Mouse (Mus musculus) cerebellum, postnatal 36 days (tissue): ENCODE data around the gene Tenm4.

Experiments used
- DNase-seq, 2 experiments: peaks; one replicate each; pipeline ENCODE4 v3.0.0; 2021 to 2022; ENCODE audit warnings: mixed read lengths in 2 of 2

Tenm4 gene

GRCm38 (mm10) chr7:96819538-96819937, 648.5 kb downstream of the Tenm4 start:
- no peak for DNase-seq

DNA sequence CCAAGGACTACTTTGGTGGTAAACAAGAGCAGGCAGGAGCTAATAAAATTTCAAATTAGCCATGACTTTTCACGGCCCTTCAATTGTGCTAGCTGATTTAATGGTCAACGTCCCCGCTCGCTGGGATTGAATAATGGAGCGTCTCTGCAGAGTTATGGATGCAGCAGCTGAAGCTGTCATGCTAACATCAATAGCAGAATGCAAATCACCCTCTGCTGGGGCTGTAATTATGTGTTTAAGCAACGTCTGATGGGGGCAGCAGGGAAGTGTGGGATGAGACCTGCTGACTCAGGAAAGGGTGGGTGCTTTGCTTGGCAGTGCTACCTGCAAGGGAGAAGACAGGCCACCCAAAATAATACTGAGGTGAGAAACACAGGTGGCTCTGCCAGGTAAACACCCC, 649.3 kb downstream of the Tenm4 start:
- no peak for DNase-seq

GRCm38 (mm10) chr7:96826101-96826500, 655.1 kb downstream of the Tenm4 start:
- DNase-seq: peak in 1 of 2 experiments; percentile 4

DNA sequence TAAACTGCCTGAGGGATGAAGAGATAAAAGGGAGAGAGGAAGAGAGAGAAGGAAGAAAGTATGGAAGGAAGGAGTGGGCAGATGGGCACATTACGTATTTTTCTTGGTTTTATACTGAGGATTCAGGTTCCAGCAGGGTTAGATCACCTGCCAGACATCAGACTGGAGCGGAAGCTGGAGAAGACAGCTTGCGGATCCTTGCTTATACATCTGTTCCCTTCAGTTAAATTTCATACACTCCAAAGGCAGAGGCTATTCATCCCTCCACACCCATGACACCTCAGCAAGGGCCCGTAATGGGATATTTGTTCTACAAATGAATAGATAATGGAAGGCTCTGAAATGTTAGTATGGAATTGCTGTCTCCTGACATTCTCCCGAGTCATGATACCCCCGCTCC, 655.6 kb downstream of the Tenm4 start:
- DNase-seq: no peak

GRCm38 (mm10) chr7:96832551-96832950, 661.5 kb downstream of the Tenm4 start:
- peak in 1 of 2 experiments; percentile 7 for DNase-seq

DNA sequence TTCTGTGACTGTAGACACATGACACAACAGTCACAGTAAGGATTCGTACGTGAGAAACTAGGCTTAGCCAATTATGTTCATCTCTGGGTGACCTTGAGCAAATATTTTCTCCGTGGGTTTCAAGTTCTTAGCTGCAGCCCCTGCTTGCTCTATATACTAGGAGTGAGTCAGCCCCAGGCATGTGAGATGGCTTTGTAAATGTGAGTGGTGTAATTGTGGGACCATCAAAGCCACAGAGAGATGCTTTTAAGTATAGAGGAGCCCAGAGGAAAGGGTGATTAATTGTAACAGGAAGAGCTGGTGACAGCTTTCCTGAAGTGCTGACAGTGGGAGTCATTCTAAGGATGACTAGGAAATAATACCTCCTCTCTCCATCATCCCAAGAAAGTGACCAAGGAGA, 662.0 kb downstream of the Tenm4 start:
- no peak for DNase-seq

- peak in 1 of 2 experiments; percentile 12 for DNase-seq
Observed at GRCm38 (mm10) chr7:96834681-96835289, 663.7 kb downstream of the Tenm4 start.

GRCm38 (mm10) chr7:96835313-96835712, 664.3 kb downstream of the Tenm4 start:
- DNase-seq: no peak

GRCm38 (mm10) chr7:96838271-96838841, 667.3 kb downstream of the Tenm4 start:
- DNase-seq: no peak

- DNase-seq: no peak
Observed at GRCm38 (mm10) chr7:96838926-96839325, 667.9 kb downstream of the Tenm4 start.

DNA sequence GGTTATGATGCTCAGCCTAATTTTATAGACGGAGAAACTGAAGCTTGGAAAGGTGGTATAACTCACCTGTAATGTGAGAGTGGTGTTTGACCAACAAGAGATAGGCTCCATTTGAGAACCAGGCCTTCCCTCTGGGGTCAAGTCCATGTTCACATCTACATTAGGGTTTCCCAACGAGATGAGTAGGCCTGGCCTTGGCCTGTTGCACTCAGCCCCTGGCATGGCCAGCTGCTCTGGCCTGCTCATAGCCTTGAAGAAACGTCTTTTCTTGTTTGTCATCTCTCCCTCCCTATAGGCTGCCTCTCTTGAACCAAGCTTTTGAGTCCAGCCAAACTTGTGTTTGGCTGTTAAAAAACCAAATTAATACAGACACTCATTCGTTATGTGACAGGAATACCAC, 668.5 kb downstream of the Tenm4 start:
- no peak for DNase-seq

- DNase-seq: no peak
Observed at GRCm38 (mm10) chr7:96842477-96843255, 671.6 kb downstream of the Tenm4 start.

DNA sequence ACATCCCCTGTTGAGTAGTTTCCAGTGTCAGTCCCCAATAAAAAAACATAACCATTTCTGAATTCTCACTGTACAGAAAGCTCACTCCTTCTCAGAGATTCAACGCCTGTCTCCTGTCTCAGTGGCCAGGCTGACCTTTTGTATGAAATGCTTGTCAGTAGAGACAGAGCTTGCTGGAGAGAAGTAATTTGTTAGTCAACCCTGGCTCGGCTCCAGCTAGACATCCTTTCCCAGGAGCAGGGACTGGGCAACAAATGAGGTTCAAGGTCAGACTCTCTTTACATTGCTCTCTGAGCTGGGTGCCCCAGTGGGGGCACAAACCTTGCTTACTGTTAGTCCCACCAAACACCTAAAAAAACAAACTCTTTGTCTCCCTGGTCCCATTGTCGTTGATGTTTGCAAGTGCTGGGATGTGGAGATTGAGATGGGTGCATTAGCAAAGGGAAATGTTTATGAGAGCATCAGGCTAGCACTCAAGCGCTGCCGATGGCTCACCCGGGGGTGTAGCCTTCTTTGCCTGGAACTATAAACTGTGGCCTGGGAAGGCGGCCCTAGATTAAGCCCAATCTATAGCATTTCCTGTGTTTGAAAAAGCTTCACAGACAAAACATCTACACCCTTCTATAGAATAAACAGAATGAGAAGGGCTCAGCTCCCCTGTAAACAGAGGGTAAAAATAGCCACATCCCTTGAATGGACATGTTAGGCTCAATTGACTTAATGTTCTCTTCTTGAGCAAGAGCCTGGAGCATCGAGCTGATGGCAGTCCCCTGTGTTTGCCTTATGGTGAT, 673.3 kb downstream of the Tenm4 start:
- no peak for DNase-seq

DNA sequence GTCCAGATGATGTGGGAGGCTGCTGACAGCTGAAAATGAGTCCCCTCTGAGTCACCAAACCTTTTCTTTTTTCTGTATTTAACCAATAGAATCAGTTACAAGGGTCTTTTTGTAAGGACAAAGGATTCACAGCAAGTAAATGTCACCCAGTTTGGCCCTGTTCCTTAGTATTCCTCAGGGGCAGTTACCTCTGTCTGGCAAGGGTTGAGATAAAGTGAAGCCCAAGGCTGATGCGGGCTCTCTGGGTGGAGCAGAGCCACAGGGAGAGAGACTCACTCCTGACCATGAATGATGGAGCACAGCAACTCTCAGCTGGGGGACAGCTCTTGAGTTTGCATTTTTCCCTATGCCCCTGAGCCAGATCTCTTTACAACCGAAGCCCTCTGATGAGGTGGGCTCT, 681.7 kb downstream of the Tenm4 start:
- no peak for DNase-seq

DNA sequence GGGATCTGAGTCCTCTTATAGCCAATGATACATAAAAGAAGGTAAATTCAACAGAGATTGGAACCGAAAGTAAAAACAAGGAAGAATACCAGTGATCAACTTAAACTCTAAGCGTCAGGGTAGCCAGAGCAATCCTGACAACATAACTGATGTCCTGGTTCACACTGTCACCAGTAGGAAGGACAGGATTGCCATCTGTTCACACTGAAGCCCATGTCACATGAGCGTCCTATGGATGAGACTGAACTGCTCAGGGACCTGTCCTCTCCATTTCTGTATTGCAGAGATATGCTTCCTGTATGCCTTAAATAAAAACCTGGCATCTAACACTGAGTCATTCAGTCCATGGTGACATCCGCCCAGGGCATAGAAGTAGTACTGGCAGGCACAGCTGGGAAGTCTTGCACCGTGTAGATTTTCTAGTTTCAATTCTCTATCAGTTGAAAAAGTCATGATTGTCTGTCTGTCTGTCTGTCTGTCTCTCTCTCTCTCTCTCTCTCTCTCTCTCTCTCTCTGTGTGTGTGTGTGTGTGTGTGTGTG, 684.9 kb downstream of the Tenm4 start:
- no peak for DNase-seq

- DNase-seq: no peak
Observed at GRCm38 (mm10) chr7:96856518-96856917, 685.5 kb downstream of the Tenm4 start.

DNA sequence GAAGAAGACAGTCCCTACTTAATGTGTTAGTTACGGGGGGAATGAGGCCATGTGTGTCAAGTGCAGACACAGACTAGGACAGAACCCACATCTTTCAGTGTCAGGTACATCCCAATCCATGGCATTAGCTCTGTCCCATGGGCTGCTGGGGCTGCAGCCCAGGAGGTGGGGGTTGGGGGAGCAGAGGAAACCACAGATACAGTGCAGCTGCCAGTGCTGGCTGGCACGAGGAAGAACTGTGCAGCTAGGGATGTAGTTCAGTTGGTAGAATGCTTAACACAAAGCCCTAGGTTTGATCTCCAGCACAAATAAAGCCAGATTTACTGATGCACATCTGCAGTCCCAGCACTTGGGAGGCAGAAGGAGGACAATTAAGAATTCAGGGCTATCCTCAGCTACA, 688.0 kb downstream of the Tenm4 start:
- DNase-seq: no peak

DNA sequence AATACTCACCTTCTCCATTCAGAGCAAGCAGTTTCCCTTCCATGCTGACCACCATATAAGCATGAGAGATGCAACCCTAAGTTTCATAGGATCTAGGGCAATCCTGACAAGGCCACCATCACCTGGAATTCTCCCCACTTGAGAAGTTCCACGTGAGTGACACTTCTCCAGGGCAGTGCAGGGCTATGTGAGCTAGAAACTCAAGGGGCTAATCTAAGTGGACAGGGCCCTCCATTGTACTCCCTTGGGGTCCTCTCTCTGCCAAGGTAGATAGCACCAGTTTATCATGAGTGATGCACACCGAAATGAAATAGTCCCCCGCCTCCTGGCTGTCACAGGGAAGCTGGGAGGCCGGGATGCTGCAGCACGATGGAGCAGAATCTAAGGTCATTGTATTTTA, 688.6 kb downstream of the Tenm4 start:
- no peak for DNase-seq

DNA sequence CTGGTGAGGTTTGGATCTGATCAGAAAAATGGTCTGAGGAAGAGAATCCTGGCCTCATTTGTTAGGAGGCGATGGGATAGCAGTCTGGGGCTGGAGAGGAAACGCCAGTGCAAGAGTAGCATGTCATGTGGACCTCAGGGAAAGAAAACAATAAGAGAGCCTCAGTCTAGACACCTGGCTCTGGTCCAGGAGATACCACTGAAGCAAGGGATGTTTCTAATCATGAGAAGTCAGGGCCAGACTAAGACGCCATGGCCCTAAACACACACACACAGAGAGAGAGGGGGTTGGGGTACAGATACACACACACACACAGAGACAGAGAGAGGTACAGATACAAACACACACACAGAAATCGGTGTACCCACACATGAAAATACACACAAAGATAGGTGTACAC, 689.6 kb downstream of the Tenm4 start:
- no peak for DNase-seq

GRCm38 (mm10) chr7:96864894-96865722, 694.1 kb downstream of the Tenm4 start:
- no peak for DNase-seq

GRCm38 (mm10) chr7:96869079-96869810, 698.2 kb downstream of the Tenm4 start:
- peak; percentile 74 to 77 for DNase-seq
